Mouse (Mus musculus) heart, postnatal 14 days (tissue): ENCODE results near the gene Slfn9. TPM values are rescaled to one million over a fixed set of nuclear protein-coding genes. Genes with fewer than 3 reads are reported as not detected.
A peak's percentile ranks its signal among the peaks of the same experiment; 100 is the strongest.
"Not testable (repeated sequence)": the region's sequence is repeated elsewhere in the genome, so short reads cannot be mapped to it uniquely, and the experiment has no call there.

Source experiments
- DNase-seq, 2 experiments: peaks; one replicate each; pipeline ENCODE4 v3.0.0; 2021 to 2022
- intact Hi-C: fragments of 180-260 bp; cut with DNase I; formaldehyde crosslinking; loops from one replicate; pipeline ENCODE4 v1.15.1; 2025
- total RNA-seq, 2 experiments: library from RNA; stranded (reverse); gene quantifications; 2 replicates each; pipeline ENCODE4 v1.2.3; 2021

The Slfn9 gene
- total RNA-seq, 2 experiments from 2014 or later = 1.2 to 2.3 TPM

DNA sequence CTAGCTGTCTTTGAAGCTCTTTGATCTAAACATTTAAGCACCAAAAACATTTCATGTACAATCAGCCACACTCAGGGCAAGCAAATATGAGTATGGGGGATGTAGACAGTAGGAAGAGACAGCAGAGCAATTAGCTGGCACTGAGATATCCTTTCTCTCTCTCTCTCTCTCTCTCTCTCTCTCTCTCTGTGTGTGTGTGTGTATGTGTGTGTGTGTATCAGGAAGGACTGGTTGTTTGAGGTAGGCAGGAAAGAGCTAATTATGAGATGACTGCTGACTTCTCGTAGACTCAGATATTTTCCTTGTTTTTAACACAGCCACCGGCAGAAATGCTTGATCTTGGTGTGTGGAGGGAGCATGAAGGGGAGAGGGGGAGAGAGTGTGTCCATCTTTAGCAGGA lies 29.9 kb downstream of the Slfn9 start:
- intact Hi-C loops = no loop called here
- DNase-seq = no peak

GRCm38 (mm10) chr11:82959613-82960012 lies 32.0 kb downstream of the Slfn9 start:
- intact Hi-C loops = loop anchor here (1.0 kb wide), 1 partner anchor 44 kb away; no protein-coding TSS in a partner anchor
- DNase-seq = peak; percentile 29 to 60

DNA sequence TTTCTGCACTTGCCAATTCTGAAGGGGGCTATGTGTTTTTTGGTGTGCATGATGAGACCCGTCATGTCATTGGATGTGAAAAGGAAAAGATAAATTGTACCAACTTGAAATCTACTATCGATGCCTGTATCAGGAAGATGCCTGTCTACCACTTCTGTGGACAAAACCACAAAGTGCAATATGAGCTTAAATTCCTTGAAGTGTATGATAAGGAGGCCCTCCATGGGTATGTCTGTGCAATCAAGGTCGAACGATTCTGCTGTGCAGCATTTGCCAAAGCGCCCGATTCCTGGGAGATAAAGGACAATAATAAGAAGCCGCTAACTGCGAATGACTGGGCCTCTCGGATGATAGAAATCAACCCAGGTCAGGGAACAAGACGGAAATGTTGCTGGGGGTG lies 34.7 kb downstream of the Slfn9 start:
- intact Hi-C loops = no loop called here
- DNase-seq = no peak

DNA sequence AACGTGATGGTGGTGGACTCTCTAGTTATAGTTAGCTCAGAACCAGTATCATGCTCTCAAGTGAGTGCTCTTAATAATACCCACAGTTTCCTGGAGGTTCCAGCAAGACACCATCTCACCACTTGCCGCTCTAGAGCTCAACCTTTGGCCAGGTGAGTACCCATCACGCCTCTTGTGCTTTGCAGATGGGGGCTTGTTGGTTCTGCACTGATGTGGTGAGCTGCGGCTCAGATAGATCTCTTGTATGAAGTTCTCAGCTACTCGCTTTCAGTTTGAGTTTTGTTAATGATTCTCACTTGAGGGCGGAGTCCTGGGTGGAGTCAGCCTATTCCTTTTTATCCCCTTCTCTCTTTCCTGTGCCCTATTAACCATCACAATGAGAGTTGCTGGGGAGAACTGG lies 37.0 kb downstream of the Slfn9 start:
- no peak for DNase-seq
- intact Hi-C loops = no loop called here

- DNase-seq = peak in 1 of 2 experiments; percentile 29
- intact Hi-C loops = no loop called here
Measured at GRCm38 (mm10) chr11:82952612-82953542, 38.8 kb downstream of the Slfn9 start.

DNA sequence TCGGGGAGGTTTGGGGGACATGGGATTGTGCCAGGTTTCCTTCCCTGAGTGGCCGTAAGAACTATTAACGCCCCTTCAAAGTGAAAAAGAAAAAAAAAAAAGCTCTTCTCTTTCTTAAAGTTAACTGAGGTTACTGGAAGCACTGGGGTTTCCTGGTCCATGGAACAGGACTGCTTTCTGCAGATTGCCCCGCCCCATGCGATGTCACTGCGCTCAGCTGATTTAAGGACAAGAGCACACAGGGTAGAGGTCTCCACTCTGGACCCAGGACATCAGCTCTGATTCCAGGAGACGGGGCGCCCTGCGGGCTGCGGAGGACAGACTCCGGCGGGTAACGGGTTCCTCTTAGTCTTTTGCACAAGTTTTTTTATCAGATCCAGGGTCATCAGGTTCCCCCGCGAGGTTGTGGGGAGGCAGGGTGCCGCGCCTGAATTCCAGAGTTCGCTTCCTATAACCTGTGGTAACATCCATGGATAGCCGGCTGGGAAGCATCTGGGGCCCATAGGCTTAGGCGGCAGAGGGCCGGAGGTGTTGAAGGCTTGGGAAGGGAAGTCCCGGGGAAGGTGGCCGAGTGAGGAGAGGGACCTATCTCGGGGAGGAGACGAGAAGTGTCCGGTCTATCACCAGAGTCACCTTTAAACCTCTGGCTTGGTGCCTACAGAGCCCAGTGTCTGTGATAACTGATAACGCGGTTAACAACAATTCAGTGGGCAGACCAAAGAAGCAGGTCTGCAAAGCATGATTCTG lies 39.6 kb downstream of the Slfn9 start:
- intact Hi-C loops = no loop called here

DNA sequence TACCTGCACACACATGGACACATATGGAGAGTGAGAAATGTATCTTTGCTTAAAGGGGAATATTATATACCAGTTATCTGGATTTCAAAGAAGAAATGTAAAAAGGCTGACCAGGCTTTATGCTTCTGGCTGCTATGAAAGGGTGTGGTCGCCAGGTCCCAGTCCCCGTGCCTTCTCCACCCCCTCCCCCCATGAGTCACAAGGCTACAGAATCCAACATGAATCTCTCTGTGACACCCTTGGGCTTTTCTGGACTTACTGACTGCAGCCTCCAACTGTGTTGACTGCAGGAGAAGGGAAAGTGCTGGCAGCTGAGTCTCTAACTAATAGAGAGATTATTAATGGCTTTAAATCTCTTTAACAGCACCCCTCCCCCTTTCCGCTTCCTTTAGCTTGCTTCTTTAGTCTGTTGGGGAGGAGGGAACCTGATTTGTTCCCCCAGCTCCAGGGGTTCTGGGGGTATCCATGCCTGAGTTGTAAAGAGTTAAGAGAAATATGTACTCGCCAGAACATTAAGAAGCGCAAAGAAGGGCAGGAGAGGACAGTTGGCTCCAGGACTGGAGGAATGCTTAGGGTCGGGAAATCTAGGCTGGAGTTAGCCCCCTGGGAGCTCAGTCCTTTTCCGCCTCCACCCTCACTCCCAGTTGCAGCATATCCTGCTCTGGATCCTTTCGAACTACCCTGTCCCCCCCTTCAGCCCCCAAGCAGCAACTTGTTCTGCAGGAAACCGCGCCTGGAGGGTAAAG lies 40.7 kb downstream of the Slfn9 start, which contains the start of gene Slfn5:
Gene Slfn5, plus strand, starts transcription at position 614 of the 746 bp plus-strand sequence.
- DNase-seq = peak; percentile 67 to 70
- intact Hi-C loops = no loop called here

More for the DNA sequence above, 39.6 kb downstream of the Slfn9 start:
- peak; percentile 77 to 82 for DNase-seq

DNA sequence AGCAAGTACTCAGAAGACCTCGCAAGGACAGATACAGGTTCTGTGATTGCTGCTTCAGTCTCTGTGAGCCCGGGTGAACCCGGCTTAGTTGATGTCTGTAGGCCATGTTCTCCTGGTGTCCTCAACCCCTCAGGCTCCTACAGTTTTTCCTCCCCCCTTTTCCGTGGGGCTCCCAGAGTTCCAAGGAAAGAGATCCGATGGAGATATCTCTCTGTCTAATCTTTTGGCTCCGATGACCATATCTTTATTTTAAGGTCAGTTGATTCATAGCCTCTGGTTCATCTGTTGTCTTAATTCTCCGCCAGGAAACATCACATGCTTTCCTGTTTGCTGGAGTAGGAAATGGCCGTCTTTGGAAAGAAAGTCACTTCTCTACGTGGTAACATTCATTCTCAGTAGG lies 42.6 kb downstream of the Slfn9 start:
- intact Hi-C loops = no loop called here
- DNase-seq = peak in 1 of 2 experiments; percentile 18

GRCm38 (mm10) chr11:82947457-82947856 lies 44.2 kb downstream of the Slfn9 start:
- intact Hi-C loops = loop anchor here (2.0 kb wide), 1 partner anchor 15 kb away; no protein-coding TSS in a partner anchor

DNA sequence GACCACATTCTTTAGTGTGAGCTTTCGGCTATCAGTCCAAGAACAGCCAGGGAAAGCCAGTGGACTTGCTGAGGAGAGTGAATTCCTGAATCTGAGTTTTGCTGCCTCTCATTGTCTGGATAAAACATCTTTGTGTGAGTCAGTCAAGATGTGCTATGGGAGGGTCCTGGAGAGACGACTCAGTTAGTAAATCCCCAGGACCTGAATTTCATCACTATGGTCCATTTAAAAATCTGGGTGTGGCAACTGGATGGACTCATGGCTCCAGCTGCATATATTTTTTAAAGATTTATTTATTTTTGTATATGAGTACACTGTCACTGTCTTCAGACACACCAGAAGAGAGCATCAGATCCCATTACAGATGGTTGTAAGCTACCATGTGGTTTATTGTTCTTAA lies 46.0 kb downstream of the Slfn9 start:
- no peak for DNase-seq
- intact Hi-C loops = loop anchor here (2.0 kb wide), 1 partner anchor 13 kb away; no protein-coding TSS in a partner anchor

More at GRCm38 (mm10) chr11:82947457-82947856, 44.2 kb downstream of the Slfn9 start:
- no peak for DNase-seq

GRCm38 (mm10) chr11:82943336-82943735 lies 48.3 kb downstream of the Slfn9 start:
- DNase-seq = no peak
- intact Hi-C loops = no loop called here

DNA sequence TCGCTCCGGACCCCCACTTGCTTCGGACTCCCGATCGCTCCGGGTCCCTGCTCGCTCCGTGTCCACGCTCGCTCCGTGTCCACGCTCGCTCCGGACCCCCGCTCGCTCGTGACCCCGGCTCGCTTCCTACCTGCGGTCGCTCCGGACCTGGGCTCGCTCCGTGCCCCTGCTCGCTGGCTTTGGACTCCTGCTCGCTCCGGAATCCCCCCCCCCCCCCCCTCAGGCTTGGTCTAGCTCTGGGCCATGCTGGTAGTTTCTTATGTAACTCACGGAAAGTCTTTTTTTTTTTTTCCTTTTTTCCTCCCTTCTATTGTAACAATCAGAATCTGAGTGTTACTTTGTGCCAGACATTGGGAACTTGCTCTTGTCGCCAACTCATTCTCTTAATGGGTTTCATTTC lies 58.4 kb downstream of the Slfn9 start:
- intact Hi-C loops = loop anchor here (2.0 kb wide), 1 partner anchor 14 kb away; no protein-coding TSS in a partner anchor

GRCm38 (mm10) chr11:82931671-82932450 lies 59.8 kb downstream of the Slfn9 start:
- peak in 1 of 2 experiments; percentile 40 for DNase-seq
- intact Hi-C loops = loop anchor here (2.0 kb wide), 1 partner anchor 15 kb away; no protein-coding TSS in a partner anchor

More for the DNA sequence above, 58.4 kb downstream of the Slfn9 start:
- no peak for DNase-seq

DNA sequence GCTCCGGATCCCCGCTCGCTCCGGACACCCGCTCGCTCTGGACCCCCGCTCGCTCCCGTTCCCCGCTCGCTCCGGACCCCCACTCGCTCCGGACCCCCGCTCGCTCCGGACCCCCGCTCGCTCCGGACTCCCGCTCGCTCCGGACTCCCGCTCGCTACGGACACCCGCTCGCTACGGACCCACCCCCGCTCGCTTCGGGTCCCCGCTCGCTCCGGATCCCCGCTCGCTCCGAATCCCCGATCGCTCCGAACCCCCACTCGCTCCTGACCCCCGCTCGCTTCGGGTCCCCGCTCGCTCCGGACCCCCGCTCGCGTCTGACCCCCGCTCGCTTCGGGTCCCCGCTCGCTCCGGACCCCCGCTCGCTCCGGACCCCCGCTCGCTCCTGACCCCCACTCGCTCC lies 60.5 kb downstream of the Slfn9 start:
- intact Hi-C loops, DNase-seq: not testable (repeated sequence)

- intact Hi-C loops = not testable (repeated sequence)
- peak in 1 of 2 experiments; percentile 41 for DNase-seq
Measured at GRCm38 (mm10) chr11:82930391-82930955, 61.2 kb downstream of the Slfn9 start.

DNA sequence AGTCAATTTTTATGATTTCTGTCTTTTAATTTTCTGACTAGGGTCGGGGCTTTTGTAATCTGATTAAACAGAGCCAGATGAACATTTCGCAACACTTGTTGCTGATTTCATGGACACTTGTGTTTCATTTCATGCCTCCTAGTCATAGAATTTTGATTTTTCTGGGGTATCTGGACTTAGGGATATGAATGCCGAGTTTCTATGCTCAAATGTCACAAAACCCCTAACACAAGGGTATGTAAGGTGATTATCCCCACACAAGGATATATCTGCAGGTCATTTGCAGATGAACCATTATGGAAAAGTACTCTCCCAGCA lies 62.0 kb downstream of the Slfn9 start:
- intact Hi-C loops = no loop called here
- no peak for DNase-seq

DNA sequence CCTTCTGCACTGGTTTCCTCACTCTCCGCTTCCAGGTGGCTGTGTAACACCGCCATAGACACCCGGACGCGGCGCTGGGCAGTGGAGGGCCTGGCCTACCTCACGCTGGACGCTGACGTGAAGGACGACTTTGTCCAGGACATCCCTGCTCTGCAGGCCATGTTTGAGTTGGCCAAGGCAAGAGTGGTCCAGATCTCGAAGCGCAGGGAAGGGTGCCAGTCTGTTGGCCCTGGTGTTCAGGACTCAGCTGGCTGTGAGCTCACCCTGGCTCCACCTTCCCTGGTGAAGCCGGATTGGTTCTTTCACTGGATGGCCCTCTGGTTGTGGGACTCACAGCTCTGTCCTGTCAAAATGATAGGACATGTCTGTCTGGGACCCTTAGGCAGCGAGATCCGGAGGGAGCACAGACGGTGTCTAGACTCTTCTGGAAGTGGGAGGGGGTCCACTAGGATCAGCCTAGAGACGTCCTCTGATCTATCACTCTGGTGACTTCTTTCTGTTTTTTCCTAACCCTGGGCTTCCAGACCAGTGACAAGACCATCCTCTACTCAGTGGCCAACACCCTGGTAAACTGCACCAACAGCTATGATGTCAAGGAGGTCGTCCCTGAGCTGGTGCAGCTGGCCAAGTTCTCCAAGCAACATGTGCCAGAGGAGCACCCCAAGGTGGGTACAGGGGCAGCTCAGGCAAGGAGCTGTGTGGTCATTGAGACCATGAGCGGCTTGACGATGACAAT lies 62.6 kb downstream of the Slfn9 start:
- intact Hi-C loops = no loop called here

More for the DNA sequence above, 62.6 kb downstream of the Slfn9 start:
- peak in 1 of 2 experiments; percentile 14 for DNase-seq
